ENCODE assay signal across 16 mouse cellular contexts in genomic region chr13:56650020-56650419, GRCm38 (mm10).
"Had no signal": no experiment of that assay in that cellular context is flagged by ENCODE, and none has a peak within 500 bp of the region (broad histone marks: within the 10 kb centered on the region; RNA-seq: fewer than 3 reads in every experiment).

No protein-coding gene starts in this region.

- H3K27ac ChIP-seq: neural tube, embryonic 13.5 days; neural tube, embryonic 15.5 days; stomach, embryonic 15.5 days; stomach, postnatal 0 days had no signal

- H3K4me2 ChIP-seq: neural tube, embryonic 13.5 days; neural tube, embryonic 15.5 days; stomach, embryonic 15.5 days had no signal

- H3K4me3 ChIP-seq: neural tube, embryonic 13.5 days; neural tube, embryonic 15.5 days; stomach, embryonic 15.5 days had no signal

- DNase-seq: retina, postnatal 1 day; right cerebral cortex, adult 18-20 months; right cerebral cortex, postnatal 14 days; right cerebral cortex, postnatal 25 days; right cerebral cortex, postnatal 4 days; spleen, adult 18-20 months; thymus, adult 18-20 months; thymus, adult 2 months; thymus, postnatal 14 days; thymus, postnatal 25 days; thymus, postnatal 36 days; thymus, postnatal 4 days had no signal

- H3K9me3 ChIP-seq: neural tube, embryonic 13.5 days; neural tube, embryonic 15.5 days; stomach, embryonic 15.5 days had no signal

- H3K27me3 ChIP-seq: neural tube, embryonic 13.5 days; neural tube, embryonic 15.5 days; stomach, embryonic 15.5 days had no signal

- H3K36me3 ChIP-seq: neural tube, embryonic 13.5 days; neural tube, embryonic 15.5 days; stomach, embryonic 15.5 days had no signal
